Mouse (Mus musculus): ENCODE results near the gene Atp13a1.

DNA sequence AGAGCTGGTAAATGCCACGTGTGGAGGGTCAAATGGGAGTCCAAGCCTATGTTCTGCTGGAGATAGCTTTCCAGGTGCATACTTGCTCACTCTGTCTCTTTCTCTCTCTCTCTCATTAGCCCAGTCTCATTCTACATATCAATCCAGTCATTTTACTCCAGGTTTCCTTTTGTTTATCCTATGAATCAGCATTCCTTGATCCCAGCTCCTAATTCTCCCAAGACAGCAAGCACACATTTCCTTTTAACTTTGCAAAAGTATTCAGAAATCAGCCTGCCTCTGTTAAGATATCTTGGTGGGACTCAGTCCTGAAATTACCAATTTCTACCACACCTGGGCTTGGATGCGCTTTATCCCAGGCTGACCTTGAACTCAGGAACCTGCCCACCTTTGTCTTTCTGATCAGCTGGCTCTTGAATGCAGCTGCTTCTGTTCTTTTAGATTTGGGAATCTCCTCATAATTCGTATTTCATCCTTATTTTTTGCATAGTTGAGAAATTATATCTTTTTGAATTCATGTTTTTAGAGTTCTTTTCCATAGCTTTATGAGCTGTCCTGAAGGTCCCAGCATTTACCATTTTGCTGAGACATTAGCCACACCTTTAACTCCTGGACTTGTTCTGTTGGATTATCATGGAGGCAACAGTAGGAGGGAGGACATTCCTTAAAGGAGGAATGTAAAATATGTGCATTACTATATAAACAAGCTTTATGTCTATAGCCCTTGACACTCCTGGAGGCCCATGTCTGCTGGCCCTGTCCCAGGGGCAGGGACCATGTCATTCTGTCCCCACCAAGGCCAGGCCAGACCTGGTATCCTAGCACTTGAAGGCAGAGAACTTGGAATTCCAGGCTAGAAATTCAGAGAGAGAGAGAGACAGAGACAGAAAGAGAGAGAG is 56.5 kb downstream of the Atp13a1 start:
- no peak for TF ChIP-seq CTCF (IDR thresholded peaks at IDR 0.05; ENCODE audit: borderline replicate concordance, control insufficient read depth, extremely low read depth, insufficient read depth, low read length, poor library complexity)
- no peak for TF ChIP-seq POLR2A (IDR thresholded peaks at IDR 0.05; ENCODE audit: control insufficient read depth, extremely low read depth, insufficient read depth, low read length, poor library complexity)

All from thymus, adult 2 months (tissue).